Mouse (Mus musculus) Muller cell, postnatal 12 days (primary cell): ENCODE measurements at regions not wholly inside any gene's neighbourhood (a gene's known extent, or its start where the extent isn't known, plus 50 kb on each side); places are given as distances from the start of the nearest gene placed in this dataset.

ENCODE experiments used
- DNase-seq: peaks from one replicate; pipeline ENCODE4 v3.0.0-alpha.2; 2015; ENCODE audit errors: inconsistent ontology term

GRCm38 (mm10) chrX:107477066-107477465 lies 73.9 kb upstream of the Itm2a start:
- peak; percentile 13 for DNase-seq

GRCm38 (mm10) chrX:107469242-107469641 lies 66.1 kb upstream of the Itm2a start:
- no peak for DNase-seq
